Mouse (Mus musculus): ENCODE measurements at regions not wholly inside any gene's neighbourhood (a gene's known extent, or its start where the extent isn't known, plus 50 kb on each side); places are given as distances from the start of the nearest gene placed in this dataset.

DNA sequence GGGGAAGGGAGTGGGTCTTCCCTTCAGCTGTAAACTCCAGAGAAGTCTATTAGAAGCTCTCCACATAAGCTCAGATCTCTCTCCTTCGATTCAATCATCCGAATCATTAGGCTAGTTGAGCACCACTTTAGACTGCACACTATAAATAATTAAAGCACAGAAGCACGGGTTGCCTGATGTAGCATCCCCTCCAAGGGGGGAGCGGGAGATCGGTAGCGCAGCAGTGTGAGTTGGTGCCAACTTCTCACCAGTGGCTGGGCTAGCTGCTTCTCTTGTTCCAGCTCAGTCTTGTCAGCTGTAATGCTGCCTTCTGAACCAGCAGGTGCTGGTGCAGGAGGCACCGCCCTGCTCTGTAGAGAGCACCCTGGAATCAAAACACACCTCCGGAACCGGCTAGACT is 78.6 kb downstream of the A830031A19Rik start:
- Histone ChIP-seq H3K36me3 (ENCODE audit: control insufficient read depth, insufficient read depth, low read length) (no peaks in the 10 kb centered on the region), H3K4me2 (ENCODE audit: low read length) (no peak overlapping the region), H3K4me1 (ENCODE audit: control insufficient read depth, insufficient read depth, low read length) (no peaks in the 10 kb centered on the region), H3K27me3 (replicated peaks; ENCODE audit: control insufficient read depth, insufficient read depth, low read length) (no peaks in the 10 kb centered on the region), H3K9ac (ENCODE audit: low read length) (no peak overlapping the region), H3K9me3 (replicated peaks; ENCODE audit: control insufficient read depth, low read length) (no peaks in the 10 kb centered on the region), H3K4me3 (ENCODE audit: low read depth, low read length) (no peak overlapping the region), H3K27ac (ENCODE audit: low read depth, low read length) (no peak overlapping the region)
- ATAC-seq = 0 out of 2 replicates have a peak, but pooled peaks have one; percentile 23
- DNase-seq (ENCODE audit: low spot score) = peak; percentile 31
- WGBS = 65% methylated on average over 9 of the region's 9 CpGs

GRCm38 (mm10) chr11:23994160-23994559 is 80.7 kb downstream of the A830031A19Rik start:
- DNase-seq (ENCODE audit: low spot score) = no peak
- no peaks in the 10 kb centered on the region for H3K27me3 ChIP-seq (replicated peaks; ENCODE audit: control insufficient read depth, insufficient read depth, low read length)
- H3K9ac ChIP-seq (ENCODE audit: low read length) = no peak overlapping the region
- H3K4me2 ChIP-seq (ENCODE audit: low read length) = no peak overlapping the region
- no peak overlapping the region for H3K4me3 ChIP-seq (ENCODE audit: low read depth, low read length)
- ATAC-seq = no peak
- no peaks in the 10 kb centered on the region for H3K36me3 ChIP-seq (ENCODE audit: control insufficient read depth, insufficient read depth, low read length)
- H3K4me1 ChIP-seq (ENCODE audit: control insufficient read depth, insufficient read depth, low read length) = no peaks in the 10 kb centered on the region
- no peaks in the 10 kb centered on the region for H3K9me3 ChIP-seq (replicated peaks; ENCODE audit: control insufficient read depth, low read length)
- no peak overlapping the region for H3K27ac ChIP-seq (ENCODE audit: low read depth, low read length)

DNA sequence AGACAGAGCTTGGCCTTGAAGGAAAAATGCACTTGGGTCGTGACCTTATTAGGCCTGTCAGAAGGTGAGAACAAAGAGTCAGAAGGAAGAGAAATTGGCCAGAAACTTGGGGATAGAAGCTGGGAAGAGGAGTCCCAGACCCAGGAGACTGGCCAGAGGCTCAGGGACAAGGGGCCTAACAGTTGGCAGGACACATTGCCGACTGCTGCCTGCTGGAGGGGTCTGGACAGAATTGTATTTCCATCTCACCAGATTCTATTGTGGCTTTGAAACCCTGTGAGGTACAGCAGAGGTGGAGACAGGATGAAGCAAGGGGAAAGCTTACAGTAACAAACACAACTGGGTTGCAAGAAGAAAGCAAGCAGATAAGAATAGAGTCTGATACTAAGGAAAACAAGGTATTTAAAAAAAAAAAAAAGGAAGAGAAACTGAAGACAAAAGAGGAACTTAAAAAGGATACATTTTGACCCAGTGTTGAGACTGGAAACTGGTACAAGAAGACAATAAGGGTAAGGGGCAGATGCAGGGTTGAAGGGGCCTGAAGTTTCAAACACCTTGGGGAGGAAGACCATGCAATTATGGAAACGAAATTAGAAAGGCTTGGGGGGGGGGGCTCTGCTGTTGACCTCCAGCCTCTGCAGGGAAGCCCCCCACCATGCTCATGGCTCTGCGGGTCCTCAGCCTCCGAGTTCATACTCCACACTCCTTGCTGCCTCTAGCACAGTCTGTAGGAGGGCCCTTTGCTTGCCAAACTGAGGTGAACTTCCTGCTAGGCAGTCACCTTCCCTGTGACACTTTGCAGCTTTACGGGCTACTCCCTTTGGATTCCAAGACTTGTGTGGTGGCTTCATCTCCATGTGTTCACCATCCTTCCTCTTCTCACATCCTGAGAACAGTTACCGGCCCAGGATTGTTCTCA is 87.1 kb downstream of the A830031A19Rik start:
- DNase-seq (ENCODE audit: low spot score) = no peak
- no peaks in the 10 kb centered on the region for H3K36me3 ChIP-seq (ENCODE audit: control insufficient read depth, insufficient read depth, low read length)
- no peak overlapping the region for H3K9ac ChIP-seq (ENCODE audit: low read length)
- no peak for ATAC-seq
- no peaks in the 10 kb centered on the region for H3K27me3 ChIP-seq (replicated peaks; ENCODE audit: control insufficient read depth, insufficient read depth, low read length)
- H3K4me2 ChIP-seq (ENCODE audit: low read length) = no peak overlapping the region
- no peak overlapping the region for H3K4me3 ChIP-seq (ENCODE audit: low read depth, low read length)
- H3K9me3 ChIP-seq (replicated peaks; ENCODE audit: control insufficient read depth, low read length) = no peaks in the 10 kb centered on the region
- no peaks in the 10 kb centered on the region for H3K4me1 ChIP-seq (ENCODE audit: control insufficient read depth, insufficient read depth, low read length)
- H3K27ac ChIP-seq (ENCODE audit: low read depth, low read length) = no peak overlapping the region
- WGBS = 79% methylated on average over 7 of the region's 7 CpGs

GRCm38 (mm10) chr11:23985231-23985630 is 89.6 kb downstream of the A830031A19Rik start:
- Histone ChIP-seq H3K4me2 (ENCODE audit: low read length) (no peak overlapping the region), H3K27me3 (replicated peaks; ENCODE audit: control insufficient read depth, insufficient read depth, low read length) (no peaks in the 10 kb centered on the region)

DNA sequence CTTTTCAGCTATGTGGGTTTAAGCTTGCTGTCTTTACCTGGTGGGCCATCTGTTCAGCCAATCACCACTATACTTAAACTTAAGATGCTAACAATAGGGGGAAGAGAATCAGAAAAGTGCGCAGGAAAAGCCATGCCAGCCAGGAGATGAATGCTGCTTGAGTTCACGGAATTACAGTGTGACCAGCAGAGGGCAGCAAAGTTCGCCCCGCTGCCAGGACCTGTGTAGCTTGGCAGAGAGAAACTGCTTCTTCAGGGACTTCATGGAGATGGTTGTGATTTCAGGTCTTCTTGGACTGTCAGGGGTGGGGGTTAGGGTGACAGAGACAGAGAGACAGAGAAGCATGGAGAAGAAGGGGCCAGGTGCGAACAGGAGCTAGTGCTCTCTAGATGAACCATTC is 84.3 kb upstream of the Papolg start:
- no peak overlapping the region for H3K27ac ChIP-seq (ENCODE audit: low read depth, low read length)
- no peaks in the 10 kb centered on the region for H3K4me1 ChIP-seq (ENCODE audit: control insufficient read depth, insufficient read depth, low read length)
- no peak overlapping the region for H3K9ac ChIP-seq (ENCODE audit: low read length)
- no peaks in the 10 kb centered on the region for H3K27me3 ChIP-seq (replicated peaks; ENCODE audit: control insufficient read depth, insufficient read depth, low read length)
- DNase-seq (ENCODE audit: low spot score) (peak; percentile 89), ATAC-seq (peak; percentile 91)
- H3K9me3 ChIP-seq (replicated peaks; ENCODE audit: control insufficient read depth, low read length) = no peaks in the 10 kb centered on the region
- H3K36me3 ChIP-seq (ENCODE audit: control insufficient read depth, insufficient read depth, low read length) = no peaks in the 10 kb centered on the region
- no peak overlapping the region for H3K4me3 ChIP-seq (ENCODE audit: low read depth, low read length)
- no peak overlapping the region for H3K4me2 ChIP-seq (ENCODE audit: low read length)
- 13% methylated on average over 5 of the region's 5 CpGs for WGBS

More at GRCm38 (mm10) chr11:23985231-23985630, 89.6 kb downstream of the A830031A19Rik start:
- WGBS = 93% methylated on average over 3 of the region's 3 CpGs
- Histone ChIP-seq H3K4me1 (ENCODE audit: control insufficient read depth, insufficient read depth, low read length) (no peaks in the 10 kb centered on the region), H3K36me3 (ENCODE audit: control insufficient read depth, insufficient read depth, low read length) (no peaks in the 10 kb centered on the region), H3K27ac (ENCODE audit: low read depth, low read length) (no peak overlapping the region), H3K9me3 (replicated peaks; ENCODE audit: control insufficient read depth, low read length) (no peaks in the 10 kb centered on the region), H3K9ac (ENCODE audit: low read length) (no peak overlapping the region), H3K4me3 (ENCODE audit: low read depth, low read length) (no peak overlapping the region)
- DNase-seq (ENCODE audit: low spot score) = no peak
- no peak for ATAC-seq

DNA sequence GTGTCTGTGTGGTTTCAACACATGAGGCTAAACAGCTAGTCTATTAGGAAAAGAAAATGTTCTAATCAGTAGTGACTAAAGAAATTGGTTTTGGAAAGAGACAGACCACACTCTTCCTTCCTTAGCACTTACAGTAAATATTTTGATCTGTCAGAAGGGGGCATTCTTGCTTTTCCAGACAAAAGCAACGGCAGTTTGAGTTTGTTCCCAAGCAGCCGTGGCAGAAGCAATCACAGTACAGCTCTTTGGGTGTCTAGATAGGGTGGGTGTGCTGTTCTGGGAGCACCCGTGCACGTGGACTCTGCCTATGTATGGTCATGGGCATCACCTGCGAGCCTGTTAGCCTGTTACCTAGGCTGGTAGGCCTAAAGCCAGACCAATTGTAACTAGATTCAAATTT is 83.2 kb upstream of the Papolg start:
- Histone ChIP-seq H3K27ac (ENCODE audit: low read depth, low read length) (no peak overlapping the region), H3K9ac (ENCODE audit: low read length) (no peak overlapping the region), H3K4me2 (ENCODE audit: low read length) (no peak overlapping the region), H3K4me1 (ENCODE audit: control insufficient read depth, insufficient read depth, low read length) (no peaks in the 10 kb centered on the region), H3K4me3 (ENCODE audit: low read depth, low read length) (no peak overlapping the region), H3K36me3 (ENCODE audit: control insufficient read depth, insufficient read depth, low read length) (no peaks in the 10 kb centered on the region), H3K9me3 (replicated peaks; ENCODE audit: control insufficient read depth, low read length) (no peaks in the 10 kb centered on the region), H3K27me3 (replicated peaks; ENCODE audit: control insufficient read depth, insufficient read depth, low read length) (no peaks in the 10 kb centered on the region)
- ATAC-seq (no peak), DNase-seq (ENCODE audit: low spot score) (no peak)
- 70% methylated on average over 5 of the region's 5 CpGs for WGBS

DNA sequence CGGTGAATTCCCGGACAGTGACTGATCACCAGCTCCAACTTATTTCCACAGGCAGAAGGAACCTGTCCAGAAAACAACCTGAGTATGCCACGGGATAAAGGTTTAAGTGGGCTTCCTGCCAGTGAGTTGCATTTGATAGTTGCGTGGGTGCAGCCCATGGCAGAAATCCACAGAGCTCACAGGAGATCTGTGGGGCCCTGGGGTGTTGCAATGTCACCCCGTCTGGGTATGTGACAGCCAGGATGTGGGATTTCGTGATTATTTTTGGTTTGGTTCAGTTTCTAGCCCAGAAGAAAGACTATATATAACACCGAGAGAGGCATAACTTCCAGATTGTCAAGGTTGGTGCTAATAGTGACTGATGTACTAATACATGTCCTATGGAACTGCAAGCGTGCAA is 82.0 kb upstream of the Papolg start:
- Histone ChIP-seq H3K36me3 (ENCODE audit: control insufficient read depth, insufficient read depth, low read length) (no peaks in the 10 kb centered on the region), H3K4me1 (ENCODE audit: control insufficient read depth, insufficient read depth, low read length) (no peaks in the 10 kb centered on the region), H3K9me3 (replicated peaks; ENCODE audit: control insufficient read depth, low read length) (no peaks in the 10 kb centered on the region), H3K9ac (ENCODE audit: low read length) (no peak overlapping the region), H3K4me3 (ENCODE audit: low read depth, low read length) (no peak overlapping the region), H3K27ac (ENCODE audit: low read depth, low read length) (no peak overlapping the region), H3K4me2 (ENCODE audit: low read length) (no peak overlapping the region), H3K27me3 (replicated peaks; ENCODE audit: control insufficient read depth, insufficient read depth, low read length) (no peaks in the 10 kb centered on the region)
- WGBS = 86% methylated on average over 8 of the region's 8 CpGs
- ATAC-seq (no peak), DNase-seq (ENCODE audit: low spot score) (no peak)

DNA sequence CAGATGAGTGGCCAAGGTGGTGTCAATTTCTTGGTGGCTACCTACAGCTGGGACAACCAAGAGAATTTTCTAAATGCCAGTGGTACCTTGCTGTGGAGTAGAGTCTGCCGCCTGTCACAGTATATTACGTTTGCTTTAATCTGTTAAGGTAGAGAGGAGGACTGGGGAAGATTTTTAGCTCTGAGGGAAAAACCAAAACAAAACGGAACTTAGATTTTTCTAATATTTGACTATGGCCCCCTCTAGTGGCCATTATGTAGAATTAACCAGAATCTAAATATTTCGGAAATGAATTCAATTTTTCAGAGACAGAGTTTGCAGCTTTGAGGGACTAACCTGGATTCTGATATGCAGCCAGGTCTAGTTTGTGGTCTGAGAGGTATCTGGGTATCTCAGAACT is 59.3 kb upstream of the Papolg start:
- ATAC-seq (0 out of 2 replicates have a peak, but pooled peaks have one; percentile 20), DNase-seq (ENCODE audit: low spot score) (peak; percentile 65)
- no peak overlapping the region for H3K4me3 ChIP-seq (ENCODE audit: low read depth, low read length)
- no peak overlapping the region for H3K27ac ChIP-seq (ENCODE audit: low read depth, low read length)
- H3K4me2 ChIP-seq (ENCODE audit: low read length) = no peak overlapping the region
- no peaks in the 10 kb centered on the region for H3K27me3 ChIP-seq (replicated peaks; ENCODE audit: control insufficient read depth, insufficient read depth, low read length)
- no peaks in the 10 kb centered on the region for H3K36me3 ChIP-seq (ENCODE audit: control insufficient read depth, insufficient read depth, low read length)
- no peak overlapping the region for H3K9ac ChIP-seq (ENCODE audit: low read length)
- H3K4me1 ChIP-seq (ENCODE audit: control insufficient read depth, insufficient read depth, low read length) = no peaks in the 10 kb centered on the region
- 2% methylated on average over 4 of the region's 4 CpGs for WGBS
- H3K9me3 ChIP-seq (replicated peaks; ENCODE audit: control insufficient read depth, low read length) = no peaks in the 10 kb centered on the region

DNA sequence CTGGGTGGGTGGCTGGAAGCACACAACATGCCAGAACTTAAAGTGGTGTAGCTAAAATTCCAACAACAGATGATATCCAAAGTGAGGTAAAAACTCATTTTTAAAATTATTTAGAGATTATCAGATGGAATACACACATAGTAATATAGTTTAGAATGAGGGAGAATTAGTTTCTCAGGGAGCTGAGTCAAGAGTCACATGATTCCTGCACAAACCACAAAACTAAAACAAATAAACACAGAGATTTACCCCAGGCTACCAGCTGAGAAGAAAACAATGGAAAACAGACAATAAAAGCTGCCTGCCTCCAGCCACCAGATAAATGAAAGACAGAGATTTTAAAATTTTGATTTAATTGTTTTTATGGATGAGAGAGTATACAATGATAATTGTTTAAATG is 50.9 kb upstream of the Papolg start:
- no peaks in the 10 kb centered on the region for H3K9me3 ChIP-seq (replicated peaks; ENCODE audit: control insufficient read depth, low read length)
- H3K4me2 ChIP-seq (ENCODE audit: low read length) = no peak overlapping the region
- no peaks in the 10 kb centered on the region for H3K36me3 ChIP-seq (ENCODE audit: control insufficient read depth, insufficient read depth, low read length)
- no peak for ATAC-seq
- no peak for DNase-seq (ENCODE audit: low spot score)
- no peaks in the 10 kb centered on the region for H3K4me1 ChIP-seq (ENCODE audit: control insufficient read depth, insufficient read depth, low read length)
- no peak overlapping the region for H3K4me3 ChIP-seq (ENCODE audit: low read depth, low read length)
- no peaks in the 10 kb centered on the region for H3K27me3 ChIP-seq (replicated peaks; ENCODE audit: control insufficient read depth, insufficient read depth, low read length)
- H3K9ac ChIP-seq (ENCODE audit: low read length) = no peak overlapping the region
- no peak overlapping the region for H3K27ac ChIP-seq (ENCODE audit: low read depth, low read length)

Data from forebrain, embryonic 14.5 days (tissue).